Mouse (Mus musculus) stomach, embryonic 14.5 days (tissue): ENCODE measurements around the gene Fgf10. TPM values are rescaled to one million over a fixed set of nuclear protein-coding genes. Genes with fewer than 3 reads are reported as not detected.

Experiments
- ATAC-seq: fragments of 200-750 bp; cut with Nextera tagmentation; 2 replicates; pipeline ENCODE4 v1.8.0; 2017; ENCODE audit warnings: low read depth, moderate TSS enrichment; ENCODE audit not compliant: insufficient number of reproducible peaks, insufficient read depth, low FRiP score
- H3K27ac ChIP-seq: fragments of 300-500 bp; sonication (generic); 2 replicates; pipeline ENCODE4 v1.5.1; 2014; ENCODE audit warnings: mild to moderate bottlenecking, low read length, moderate library complexity, mixed read lengths
- H3K27me3 ChIP-seq: fragments of 300-500 bp; sonication (generic); 2 replicates; pipeline ENCODE4 v1.6.1; 2014; ENCODE audit warnings: low read length, control low read depth, mixed read lengths; ENCODE audit not compliant: control insufficient read depth, insufficient read depth
- H3K36me3 ChIP-seq: fragments of 300-500 bp; sonication (generic); 2 replicates; pipeline ENCODE4 v1.6.1; 2014; ENCODE audit warnings: mild to moderate bottlenecking, control low read depth, low read length, moderate library complexity, mixed read lengths; ENCODE audit not compliant: control insufficient read depth, insufficient read depth
- H3K4me1 ChIP-seq: fragments of 300-500 bp; sonication (generic); 2 replicates; pipeline ENCODE4 v1.6.1; 2014; ENCODE audit warnings: low read length, control low read depth, mixed read lengths; ENCODE audit not compliant: control insufficient read depth, insufficient read depth
- H3K4me2 ChIP-seq: fragments of 300-500 bp; sonication (generic); replicated peaks from 2 replicates; pipeline ENCODE4 v1.6.1; 2014; ENCODE audit warnings: low read depth, low read length, control low read depth
- H3K4me3 ChIP-seq: fragments of 300-500 bp; sonication (generic); 2 replicates; pipeline ENCODE4 v1.5.1; 2014; ENCODE audit warnings: low read depth, low read length, control low read depth
- H3K9ac ChIP-seq: fragments of 300-500 bp; sonication (generic); replicated peaks from 2 replicates; pipeline ENCODE4 v1.6.1; 2014; ENCODE audit warnings: low read depth, mild to moderate bottlenecking, control low read depth, low read length, moderate library complexity, mixed read lengths
- H3K9me3 ChIP-seq: fragments of 300-500 bp; sonication (generic); 2 replicates; pipeline ENCODE4 v1.6.1; 2016; ENCODE audit warnings: low read depth, low read length, control low read depth; ENCODE audit not compliant: control insufficient read depth
- WGBS: fragments of 180-500 bp; shearing (Covaris S2); extraction: QIAGEN DNeasy Blood & Tissue Kit; methylation state at CpG from one replicate; pipeline ENCODE4 v1.1.7; 2014; 5-methylcytosine and 5-hydroxymethylcytosine counted together
- polyA plus RNA-seq: library from polyadenylated mRNA; unstranded; fragments of >200 nt; fragmentation: Nextera tagmentation; extraction: Ambion mirVana; gene quantifications from 2 replicates; pipeline ENCODE4 v1.2.1, GENCODE M21; 2014

The Fgf10 gene
- polyA plus RNA-seq, 1 experiment from 2014 or later: 14.0 TPM

DNA sequence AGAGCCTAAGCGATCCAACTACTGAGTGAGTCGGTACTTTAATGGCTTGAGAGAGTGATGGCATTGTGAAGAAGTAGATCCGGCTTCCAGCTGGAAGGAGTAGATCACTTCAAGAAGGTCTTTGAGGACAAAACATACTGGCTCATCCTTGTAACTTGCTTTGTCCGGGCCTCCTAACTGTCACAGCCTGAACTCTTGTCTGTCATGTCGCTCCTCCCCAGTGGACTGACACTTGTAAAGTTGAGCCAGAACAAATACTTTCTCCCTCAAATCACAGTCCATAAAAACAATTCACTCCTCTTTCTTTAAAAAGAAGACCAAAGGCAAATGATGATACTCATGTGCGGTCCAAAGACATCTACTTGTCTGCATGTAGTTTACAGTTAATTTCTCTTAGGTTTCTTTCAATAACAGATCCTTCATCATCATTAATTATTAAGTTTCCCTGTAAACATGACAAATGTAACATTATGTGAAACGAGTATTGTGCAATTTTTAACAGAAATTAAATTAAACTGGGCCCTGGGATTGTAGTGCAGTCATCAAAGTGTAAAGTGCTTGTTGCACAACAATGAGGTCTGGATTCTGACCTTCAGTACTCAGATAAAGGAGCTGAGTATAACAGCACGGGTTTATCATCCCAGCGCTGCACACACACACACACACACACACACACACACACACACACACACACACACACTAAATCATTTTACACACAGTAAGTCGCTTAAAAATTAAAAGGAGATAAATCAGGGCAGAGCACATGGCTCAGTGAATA lies 159.2 kb downstream of the Fgf10 start:
- no peak overlapping the region for H3K4me2 ChIP-seq
- no peak for ATAC-seq
- WGBS: 82% methylated on average over 10 of the region's 10 CpGs
- no peaks in the 10 kb centered on the region for H3K36me3 ChIP-seq
- H3K4me1 ChIP-seq: no peaks in the 10 kb centered on the region
- H3K27ac ChIP-seq: no peak overlapping the region
- H3K9ac ChIP-seq: no peak overlapping the region
- no peaks in the 10 kb centered on the region for H3K27me3 ChIP-seq
- no peak overlapping the region for H3K4me3 ChIP-seq
- no peaks in the 10 kb centered on the region for H3K9me3 ChIP-seq

GRCm38 (mm10) chr13:118834021-118834420 lies 164.4 kb downstream of the Fgf10 start:
- H3K9ac ChIP-seq: no peak overlapping the region
- H3K27ac ChIP-seq: no peak overlapping the region
- H3K4me3 ChIP-seq: no peak overlapping the region
- H3K4me2 ChIP-seq: no peak overlapping the region
- ATAC-seq: no peak
- H3K27me3 ChIP-seq: no peaks in the 10 kb centered on the region
- H3K4me1 ChIP-seq: no peaks in the 10 kb centered on the region
- no peaks in the 10 kb centered on the region for H3K9me3 ChIP-seq
- no peaks in the 10 kb centered on the region for H3K36me3 ChIP-seq

DNA sequence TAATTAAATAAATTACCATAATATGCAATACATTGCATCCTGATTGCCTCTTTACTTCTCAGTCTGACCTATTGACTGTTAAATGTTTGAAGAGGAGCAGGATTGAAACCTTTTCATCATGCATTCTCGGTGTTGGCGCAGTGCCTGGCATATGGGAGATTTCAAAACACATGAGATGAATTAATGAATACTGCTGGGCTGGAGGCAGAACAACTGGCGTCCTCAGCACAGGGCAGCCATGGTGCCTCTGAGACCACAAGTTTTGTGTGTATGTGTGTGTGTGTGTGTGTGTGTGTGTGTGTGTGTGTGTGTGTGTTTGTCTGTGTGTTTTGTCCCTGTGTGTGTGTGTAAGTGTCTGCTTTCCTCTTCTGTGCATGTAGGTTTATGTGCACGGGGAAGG lies 165.5 kb downstream of the Fgf10 start:
- H3K4me2 ChIP-seq: no peak overlapping the region
- no peak overlapping the region for H3K9ac ChIP-seq
- H3K4me1 ChIP-seq: no peaks in the 10 kb centered on the region
- H3K27me3 ChIP-seq: no peaks in the 10 kb centered on the region
- 31% methylated on average over 4 of the region's 4 CpGs for WGBS
- no peak for ATAC-seq
- H3K27ac ChIP-seq: no peak overlapping the region
- no peaks in the 10 kb centered on the region for H3K9me3 ChIP-seq
- H3K36me3 ChIP-seq: no peaks in the 10 kb centered on the region
- no peak overlapping the region for H3K4me3 ChIP-seq
